Mouse (Mus musculus) heart, adult 2 months (tissue): ENCODE measurements around the gene Mfng. TPM values are rescaled to one million over a fixed set of nuclear protein-coding genes. Genes with fewer than 3 reads are reported as not detected.

ENCODE experiments used
- DNase-seq, 2 experiments: peaks; one replicate each; pipeline ENCODE4 v3.0.0; 2021
- H3K27ac ChIP-seq: fragments of 200-600 bp; 2 replicates; pipeline ENCODE4 v1.8.1; 2022
- H3K27me3 ChIP-seq: fragments of 200-500 bp; 2 replicates; pipeline ENCODE4 v1.6.1; 2012; ENCODE audit warnings: mild to moderate bottlenecking, low read length, inconsistent platforms, mixed read lengths; ENCODE audit not compliant: control insufficient read depth, insufficient read depth
- H3K36me3 ChIP-seq: fragments of 200-500 bp; 2 replicates; pipeline ENCODE4 v1.6.1; 2012; ENCODE audit warnings: low read length, inconsistent platforms; ENCODE audit not compliant: control insufficient read depth, insufficient read depth
- H3K4me1 ChIP-seq: fragments of 200-500 bp; 2 replicates; pipeline ENCODE4 v1.6.1; 2011; ENCODE audit warnings: low read length; ENCODE audit not compliant: control insufficient read depth, insufficient read depth
- H3K4me3 ChIP-seq: fragments of 200-600 bp; 2 replicates; pipeline ENCODE4 v1.8.1; 2022
- H3K79me2 ChIP-seq: fragments of 200-500 bp; replicated peaks from 2 replicates; pipeline ENCODE4 v1.6.1; 2012; ENCODE audit warnings: mild to moderate bottlenecking, inconsistent platforms, low read length, moderate library complexity, mixed read lengths; ENCODE audit not compliant: control insufficient read depth, insufficient read depth
- H3K9ac ChIP-seq: fragments of 200-500 bp; 2 replicates; pipeline ENCODE4 v1.6.1; 2012; ENCODE audit warnings: low read depth, mild to moderate bottlenecking, control low read depth, inconsistent platforms, low read length, mixed read lengths
- CTCF ChIP-seq: fragments of 200-600 bp; IDR thresholded peaks from 2 replicates; pipeline ENCODE4 v1.8.1; 2022; ENCODE audit warnings: antibody characterized with exemption, mild to moderate bottlenecking, moderate library complexity
- EP300 ChIP-seq: fragments of 200-500 bp; IDR thresholded peaks from 2 replicates; pipeline ENCODE4 v1.6.1; 2011; ENCODE audit warnings: low read depth, low read length, control low read depth; ENCODE audit not compliant: insufficient read depth
- POLR2A ChIP-seq: fragments of 200-500 bp; IDR thresholded peaks from 2 replicates; pipeline ENCODE4 v1.6.1; 2011; ENCODE audit warnings: mild to moderate bottlenecking, low read depth, low read length, control low read depth; ENCODE audit not compliant: insufficient read depth
- WGBS: fragments of 180-500 bp; shearing (Covaris S2); methylation state at CpG from one replicate; pipeline ENCODE4 v1.1.7; 2018; 5-methylcytosine and 5-hydroxymethylcytosine counted together
- intact Hi-C: fragments of 180-260 bp; cut with DNase I; formaldehyde crosslinking; loops from one replicate; pipeline ENCODE4 v1.15.1; 2025
- polyA plus RNA-seq: library from polyadenylated mRNA; depleted of rRNA; stranded (reverse); fragments of >200 nt; gene quantifications from 2 replicates; pipeline ENCODE4 v1.2.3, GENCODE M21; 2012
- total RNA-seq, 2 experiments: library from RNA; stranded (reverse); gene quantifications; 2 replicates each; pipeline ENCODE4 v1.2.3; 2021

Gene Mfng
- total and polyA plus RNA-seq, 3 experiments, result 11.1 to 19.1 (median 11.6) TPM

- intact Hi-C loops, result no loop called here
- Histone ChIP-seq H3K9ac (no peak overlapping the region), H3K79me2 (no peaks in the 10 kb centered on the region), H3K4me1 (no peaks in the 10 kb centered on the region), H3K4me3 (no peak overlapping the region), H3K27me3 (no peaks in the 10 kb centered on the region), H3K27ac (no peak overlapping the region), H3K36me3 (no peaks in the 10 kb centered on the region)
- no peak for DNase-seq
- 51% methylated on average over 4 of the region's 4 CpGs for WGBS
- TF ChIP-seq CTCF, result no peak
- TF ChIP-seq EP300, result no peak
- TF ChIP-seq POLR2A, result no peak
These were observed 41.4 kb downstream of the Mfng start for GRCm38 (mm10) chr15:78731830-78732229.

- 63% methylated on average over 12 of the region's 12 CpGs for WGBS
- Histone ChIP-seq H3K27ac (no peak overlapping the region), H3K4me3 (no peak overlapping the region), H3K79me2 (no peaks in the 10 kb centered on the region), H3K27me3 (no peaks in the 10 kb centered on the region), H3K4me1 (no peaks in the 10 kb centered on the region), H3K36me3 (no peaks in the 10 kb centered on the region), H3K9ac (no peak overlapping the region)
- no peak for DNase-seq
- no peak for TF ChIP-seq EP300
- TF ChIP-seq POLR2A, result no peak
- no peak for TF ChIP-seq CTCF
- intact Hi-C loops, result no loop called here
These were observed 42.8 kb downstream of the Mfng start for GRCm38 (mm10) chr15:78730315-78731049.

GRCm38 (mm10) chr15:78726697-78727096 is 46.6 kb downstream of the Mfng start:
- H3K27ac ChIP-seq, result no peak overlapping the region
- no peaks in the 10 kb centered on the region for H3K36me3 ChIP-seq
- no peak for DNase-seq
- no peak overlapping the region for H3K9ac ChIP-seq
- no peaks in the 10 kb centered on the region for H3K27me3 ChIP-seq
- no peak for TF ChIP-seq POLR2A
- TF ChIP-seq CTCF, result no peak
- TF ChIP-seq EP300, result no peak
- H3K4me1 ChIP-seq, result no peaks in the 10 kb centered on the region
- no peaks in the 10 kb centered on the region for H3K79me2 ChIP-seq
- H3K4me3 ChIP-seq, result no peak overlapping the region
- intact Hi-C loops, result no loop called here
- WGBS, result 71% methylated on average over 7 of the region's 7 CpGs

GRCm38 (mm10) chr15:78720532-78720931 is 52.7 kb downstream of the Mfng start:
- Histone ChIP-seq H3K9ac (no peak overlapping the region), H3K4me1 (no peaks in the 10 kb centered on the region; the same call in 1 of the 2 replicates), H3K4me3 (no peak overlapping the region), H3K36me3 (no peaks in the 10 kb centered on the region), H3K27ac (no peak overlapping the region), H3K27me3 (peaks cover 26% of the 10 kb centered on the region), H3K79me2 (no peaks in the 10 kb centered on the region)
- DNase-seq, result peak; percentile 54 to 81
- WGBS, result 28% methylated on average over 7 of the region's 7 CpGs
- TF ChIP-seq EP300 (0 out of 2 replicates have a peak, but pooled peaks have one; percentile 41), POLR2A (no peak), CTCF (no peak)
- intact Hi-C loops, result loop anchor here (1.0 to 2.0 kb wide), 2 partner anchors 24 to 97 kb away; no protein-coding TSS in a partner anchor

GRCm38 (mm10) chr15:78720094-78720493 is 53.2 kb downstream of the Mfng start:
- WGBS, result 4% methylated on average over 16 of the region's 16 CpGs
- peaks cover 26% of the 10 kb centered on the region for H3K27me3 ChIP-seq
- DNase-seq, result peak; percentile 61 to 70

DNA sequence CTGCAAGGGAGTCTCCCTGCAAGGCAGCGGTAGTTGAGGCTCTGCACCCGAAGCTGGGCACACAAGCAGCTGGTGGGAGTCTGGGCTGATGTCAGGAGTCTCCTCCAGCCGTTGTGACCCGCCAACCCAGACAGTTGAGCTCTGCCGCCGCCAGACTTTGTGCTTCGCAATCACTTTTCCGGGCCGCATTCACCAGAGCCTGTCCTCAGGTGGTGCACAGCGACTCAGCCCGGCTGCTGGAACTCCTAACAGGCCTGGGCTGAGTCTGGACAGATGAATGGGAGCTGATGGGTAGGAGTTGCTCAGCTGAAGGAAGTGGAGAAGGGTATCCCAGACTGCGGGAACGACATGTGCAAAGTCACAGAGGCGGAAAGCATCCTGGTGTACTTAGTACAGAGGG is 53.9 kb downstream of the Mfng start:
- WGBS, result 11% methylated on average over 14 of the region's 14 CpGs
- Histone ChIP-seq H3K4me3 (no peak overlapping the region), H3K36me3 (no peaks in the 10 kb centered on the region), H3K9ac (no peak overlapping the region), H3K79me2 (no peaks in the 10 kb centered on the region), H3K4me1 (no peaks in the 10 kb centered on the region; the same call in 1 of the 2 replicates), H3K27ac (no peak overlapping the region), H3K27me3 (peaks cover 26% of the 10 kb centered on the region)
- DNase-seq, result no peak
- intact Hi-C loops, result no loop called here
- TF ChIP-seq POLR2A (no peak), EP300 (no peak), CTCF (no peak)

More at GRCm38 (mm10) chr15:78720094-78720493, 53.2 kb downstream of the Mfng start:
- Histone ChIP-seq H3K27ac (no peak overlapping the region), H3K4me3 (no peak overlapping the region), H3K79me2 (no peaks in the 10 kb centered on the region), H3K36me3 (no peaks in the 10 kb centered on the region), H3K9ac (no peak overlapping the region), H3K4me1 (no peaks in the 10 kb centered on the region; the same call in 1 of the 2 replicates)
- intact Hi-C loops, result loop anchor here (1.0 to 2.0 kb wide), 2 partner anchors 25 to 97 kb away; no protein-coding TSS in a partner anchor
- TF ChIP-seq CTCF (peak; percentile 79), EP300 (no peak)
